7 mouse cellular contexts compared by ENCODE assay signal in genomic region chr11:83534609-83535423, GRCm38 (mm10). TPM values are rescaled to one million over a fixed set of nuclear protein-coding genes. Genes with fewer than 3 reads are reported as not detected.
DNase-seq lines count a peak whose midpoint lies in the region; ATAC-seq and TF ChIP-seq lines count a peak whose summit lies in the region.

No protein-coding gene starts in this region.

- ATAC-seq in heart, embryonic 13.5 days (ENCODE audit: extremely low read depth, insufficient number of reproducible peaks, low FRiP score, low TSS enrichment) = 0 out of 2 replicates have a peak, but pooled peaks have one; percentile 19
- ATAC-seq in lung, embryonic 14.5 days (ENCODE audit: insufficient read depth) = peak; percentile 91; the same call in 1 of the 2 replicates

- H3K36me3 ChIP-seq in C2C12 (ENCODE audit: control insufficient read depth, insufficient read depth) = no peaks in the 10 kb centered on the region
- H3K36me3 ChIP-seq in heart, embryonic 13.5 days = no peaks in the 10 kb centered on the region
- no peaks in the 10 kb centered on the region for H3K36me3 ChIP-seq in lung, embryonic 14.5 days (ENCODE audit: insufficient read depth)

- no peaks in the 10 kb centered on the region for H3K27me3 ChIP-seq in C2C12 (ENCODE audit: control insufficient read depth, insufficient read depth, insufficient read length)
- no peaks in the 10 kb centered on the region for H3K27me3 ChIP-seq in heart, embryonic 13.5 days (replicated peaks)
- H3K27me3 ChIP-seq in lung, embryonic 14.5 days (ENCODE audit: insufficient read depth, low read length) = no peaks in the 10 kb centered on the region

- H3ac ChIP-seq in C2C12 (ENCODE audit: control insufficient read depth, insufficient read length, low read depth) = peak overlapping the region; percentile 7

- no peaks in the 10 kb centered on the region for H3K79me3 ChIP-seq in C2C12 (ENCODE audit: low read depth)

- H3K4me2 ChIP-seq in heart, embryonic 13.5 days = peak overlapping the region; percentile 43
- peak overlapping the region; percentile 31 for H3K4me2 ChIP-seq in lung, embryonic 14.5 days

- no peak for TF ChIP-seq CTCF in C2C12 (IDR thresholded peaks at IDR 0.05; ENCODE audit: control insufficient read depth, insufficient read depth, insufficient read length)
- no peak for TF ChIP-seq CTCF in lung, embryonic 14.5 days (IDR thresholded peaks at IDR 0.05; ENCODE audit: low read depth)

- H3K9ac ChIP-seq in heart, embryonic 13.5 days = no peak overlapping the region
- H3K9ac ChIP-seq in lung, embryonic 14.5 days = no peak overlapping the region

- peaks cover 19% of the 10 kb centered on the region for H3K4me1 ChIP-seq in heart, embryonic 13.5 days
- H3K4me1 ChIP-seq in lung, embryonic 14.5 days (ENCODE audit: insufficient read depth) = no peaks in the 10 kb centered on the region

- H3K4me3 ChIP-seq in C2C12 (ENCODE audit: insufficient read depth, poor library complexity, severe bottlenecking) = no peak overlapping the region
- H3K4me3 ChIP-seq in heart, embryonic 13.5 days = peak overlapping the region; percentile 18; the same call in 1 of the 2 replicates
- no peak overlapping the region for H3K4me3 ChIP-seq in lung, embryonic 14.5 days (ENCODE audit: low read depth, low read length)

- whole genome bisulfite sequencing in heart, embryonic 13.5 days = 39% methylated on average over 13 of the region's 13 CpGs
- 21% methylated on average over 13 of the region's 13 CpGs for WGBS in lung, embryonic 14.5 days

- H3K79me2 ChIP-seq in C2C12 (ENCODE audit: control insufficient read depth, insufficient read depth) = no peaks in the 10 kb centered on the region

- H3K27ac ChIP-seq in heart, embryonic 13.5 days (replicated peaks) = peak overlapping the region; percentile 39; the same call in 1 of the 2 replicates
- H3K27ac ChIP-seq in lung, embryonic 14.5 days (ENCODE audit: low read depth) = peak overlapping the region; percentile 36

- H3K9me3 ChIP-seq in heart, embryonic 13.5 days = no peaks in the 10 kb centered on the region
- no peaks in the 10 kb centered on the region for H3K9me3 ChIP-seq in lung, embryonic 14.5 days (ENCODE audit: low read depth, low read length)

- peak; percentile 98 for DNase-seq in NIH3T3 (ENCODE audit: low read depth)
- DNase-seq in cerebellum, postnatal 4 days (ENCODE audit: low spot score in 2 of 2) = peak; percentile 26 to 69
- peak; percentile 90 for DNase-seq in kidney, postnatal 14 days
- peak; percentile 93 for DNase-seq in lung, embryonic 14.5 days
- DNase-seq in right cerebral cortex, postnatal 25 days = peak; percentile 60

TF ChIP-seq in C2C12, 6 proteins besides CTCF, POLR2A, EP300 and RAD21:
- TF ChIP-seq MAX (IDR thresholded peaks at IDR 0.05) (peak; percentile 59), MYOG (IDR thresholded peaks at IDR 0.05; ENCODE audit: control insufficient read depth, extremely low read depth, insufficient read length) (no peak), CEBPB (IDR thresholded peaks at IDR 0.05; ENCODE audit: low read depth) (no peak), MYOD1 (IDR thresholded peaks at IDR 0.05; ENCODE audit: control insufficient read depth, insufficient read length, low read depth) (peak; percentile 11), FOSL1 (IDR thresholded peaks at IDR 0.05; ENCODE audit: insufficient read depth, low read length, poor library complexity, severe bottlenecking) (no peak), USF1 (IDR thresholded peaks at IDR 0.05; ENCODE audit: low read depth) (no peak)

RNA-seq across cellular contexts. Expression of gene Ccl5, which starts 4.5 kb away (rescaled TPM):
- 0.13 TPM for polyA plus RNA-seq in C2C12 (2012; fragmentation: generic; extraction: Trizol)
- 0.31 and 0.40 TPM in 2 replicates for polyA plus RNA-seq in heart, embryonic 13.5 days (2015; fragmentation: Nextera tagmentation; extraction: Ambion mirVana)
- polyA plus RNA-seq in lung, embryonic 14.5 days (2014; fragmentation: Nextera tagmentation; extraction: Ambion mirVana) = 0.64 TPM in 1 of 2 replicates, not detected in the other

RNA-seq across cellular contexts. Expression of gene Heatr9, which starts 12.8 kb away (rescaled TPM):
- not detected for polyA plus RNA-seq in C2C12 (2012; fragmentation: generic; extraction: Trizol)
- polyA plus RNA-seq in heart, embryonic 13.5 days (2015; fragmentation: Nextera tagmentation; extraction: Ambion mirVana) = not detected in 2 replicates
- 0.09 TPM in 1 of 2 replicates, not detected in the other for polyA plus RNA-seq in lung, embryonic 14.5 days (2014; fragmentation: Nextera tagmentation; extraction: Ambion mirVana)

RNA-seq across cellular contexts. Expression of gene Ccl9, which starts 43.6 kb away (rescaled TPM):
- 2.5 TPM for polyA plus RNA-seq in C2C12 (2012; fragmentation: generic; extraction: Trizol)
- 2.1 and 2.7 TPM in 2 replicates for polyA plus RNA-seq in heart, embryonic 13.5 days (2015; fragmentation: Nextera tagmentation; extraction: Ambion mirVana)
- polyA plus RNA-seq in lung, embryonic 14.5 days (2014; fragmentation: Nextera tagmentation; extraction: Ambion mirVana) = 2.8 and 7.0 TPM in 2 replicates

RNA-seq across cellular contexts. Expression of gene Ccl6, which starts 58.1 kb away (rescaled TPM):
- polyA plus RNA-seq in C2C12 (2012; fragmentation: generic; extraction: Trizol) = not detected
- polyA plus RNA-seq in heart, embryonic 13.5 days (2015; fragmentation: Nextera tagmentation; extraction: Ambion mirVana) = 2.7 and 3.8 TPM in 2 replicates
- 4.8 and 7.2 TPM in 2 replicates for polyA plus RNA-seq in lung, embryonic 14.5 days (2014; fragmentation: Nextera tagmentation; extraction: Ambion mirVana)

Comparison
In these comparisons a context has a peak if more than half of its experiments do, and no peak if none do; other contexts are left out.
1. DNase-seq: peak in every context shown above with its lines; median percentile 98 in NIH3T3; 93 in lung, embryonic 14.5 days; 90 in kidney, postnatal 14 days; 60 in right cerebral cortex, postnatal 25 days; 48 in cerebellum, postnatal 4 days.